Mouse (Mus musculus): ENCODE data around the gene Cubn. TPM values are rescaled to one million over a fixed set of nuclear protein-coding genes. Genes with fewer than 3 reads are reported as not detected.
A peak's percentile ranks its signal among the peaks of the same experiment; 100 is the strongest.

Gene Cubn
- polyA plus RNA-seq, 1 experiment from 2014 or later = 0.77 TPM

DNA sequence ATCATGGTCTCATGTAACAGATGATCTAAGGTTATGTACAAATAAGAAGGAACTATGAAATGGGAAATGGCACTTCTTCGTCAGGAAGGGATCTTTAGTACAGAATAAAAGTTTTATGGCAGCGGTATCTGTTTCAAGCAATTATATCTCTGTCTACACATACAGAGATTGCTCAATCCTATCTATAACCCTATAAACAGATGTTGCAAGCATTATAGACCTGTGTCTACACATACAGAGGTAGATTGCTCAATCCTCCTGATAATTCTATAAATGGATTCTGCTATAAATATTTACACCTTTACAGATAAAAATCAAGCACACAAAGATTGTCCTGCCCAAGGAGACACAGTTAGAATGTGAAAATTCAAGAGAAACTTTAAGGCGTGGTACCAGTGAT lies 21.5 kb downstream of the Cubn start:
- no peaks in the 10 kb centered on the region for H3K27me3 ChIP-seq (replicated peaks)
- H3K4me3 ChIP-seq = no peak overlapping the region
- H3K4me2 ChIP-seq = no peak overlapping the region
- 94% methylated on average over 3 of the region's 3 CpGs for WGBS
- H3K4me1 ChIP-seq = no peaks in the 10 kb centered on the region
- H3K9ac ChIP-seq = no peak overlapping the region
- no peak overlapping the region for H3K27ac ChIP-seq
- H3K9me3 ChIP-seq = no peaks in the 10 kb centered on the region
- no peak for ATAC-seq (replicated peaks)
- H3K36me3 ChIP-seq (replicated peaks) = no peaks in the 10 kb centered on the region

DNA sequence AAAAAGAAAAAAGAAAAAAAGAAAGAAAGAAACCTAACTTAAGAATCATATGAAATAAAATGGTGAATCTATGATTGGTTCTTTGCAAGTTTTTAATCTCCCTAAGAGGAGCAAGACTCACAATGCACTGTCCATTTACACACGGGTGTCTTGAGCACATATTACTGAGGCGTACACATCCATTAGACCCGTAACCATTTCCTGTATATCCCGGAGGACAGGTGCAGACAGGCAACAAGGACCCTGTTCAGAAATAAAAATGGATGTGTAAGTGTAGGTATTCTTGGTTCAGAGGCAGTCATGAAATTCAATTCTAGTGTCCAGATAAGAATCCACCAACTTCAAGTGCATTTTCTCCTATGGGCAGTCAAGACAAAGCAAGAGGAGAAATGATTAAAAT lies 22.0 kb downstream of the Cubn start:
- no peaks in the 10 kb centered on the region for H3K36me3 ChIP-seq (replicated peaks)
- no peak overlapping the region for H3K4me3 ChIP-seq
- no peak for ATAC-seq (replicated peaks)
- no peaks in the 10 kb centered on the region for H3K9me3 ChIP-seq
- no peak overlapping the region for H3K9ac ChIP-seq
- no peak overlapping the region for H3K4me2 ChIP-seq
- 89% methylated on average over 4 of the region's 4 CpGs for WGBS
- H3K27ac ChIP-seq = no peak overlapping the region
- no peaks in the 10 kb centered on the region for H3K4me1 ChIP-seq
- no peaks in the 10 kb centered on the region for H3K27me3 ChIP-seq (replicated peaks)

DNA sequence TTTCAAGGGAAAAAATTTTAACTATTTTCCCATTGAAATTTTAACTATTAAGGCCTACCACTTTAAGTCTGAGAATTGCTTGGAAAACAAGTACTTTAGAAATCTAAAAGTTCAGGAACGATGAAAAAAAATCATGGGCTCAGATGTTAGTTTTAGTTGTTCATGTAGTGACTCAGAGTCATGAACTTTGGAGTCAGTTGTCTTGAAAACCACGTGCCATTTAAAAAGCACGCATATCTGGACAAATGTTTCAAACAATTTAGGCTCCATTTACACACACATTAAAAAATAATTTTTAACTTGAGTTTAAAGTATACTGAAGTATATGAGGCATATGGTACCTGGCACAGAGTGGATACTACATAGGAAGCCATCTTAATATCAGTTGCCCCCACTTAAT lies 24.9 kb downstream of the Cubn start:
- Histone ChIP-seq H3K4me1 (no peaks in the 10 kb centered on the region), H3K36me3 (replicated peaks) (no peaks in the 10 kb centered on the region), H3K4me2 (no peak overlapping the region), H3K9me3 (no peaks in the 10 kb centered on the region), H3K9ac (no peak overlapping the region), H3K27ac (no peak overlapping the region), H3K27me3 (replicated peaks) (no peaks in the 10 kb centered on the region), H3K4me3 (no peak overlapping the region)
- ATAC-seq (replicated peaks) = no peak
- 92% methylated on average over 3 of the region's 3 CpGs for WGBS

DNA sequence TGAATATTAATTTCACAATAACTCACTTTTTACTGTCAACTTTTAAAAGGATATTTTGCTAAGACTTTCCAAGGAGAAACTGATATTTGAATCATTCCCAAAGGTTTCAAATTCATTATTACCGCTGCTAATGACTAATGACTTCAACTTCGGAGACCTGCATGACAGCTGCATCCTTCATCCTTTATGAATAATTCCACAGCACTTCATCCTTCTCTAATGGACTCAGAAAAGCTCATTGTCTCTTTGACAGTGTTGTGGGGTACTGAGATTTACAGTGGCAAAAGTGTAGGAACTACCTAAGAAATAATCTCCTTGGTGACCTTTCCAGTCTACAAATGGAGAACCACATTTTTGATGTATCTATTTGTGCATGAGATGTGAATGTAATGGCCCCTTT lies 33.5 kb downstream of the Cubn start:
- no peaks in the 10 kb centered on the region for H3K4me1 ChIP-seq
- no peak overlapping the region for H3K4me3 ChIP-seq
- H3K27ac ChIP-seq = no peak overlapping the region
- no peak overlapping the region for H3K4me2 ChIP-seq
- WGBS = 74% methylated on average over 2 of the region's 2 CpGs
- no peaks in the 10 kb centered on the region for H3K27me3 ChIP-seq (replicated peaks)
- ATAC-seq (replicated peaks) = no peak
- H3K9me3 ChIP-seq = no peaks in the 10 kb centered on the region
- H3K36me3 ChIP-seq (replicated peaks) = no peaks in the 10 kb centered on the region
- H3K9ac ChIP-seq = no peak overlapping the region

DNA sequence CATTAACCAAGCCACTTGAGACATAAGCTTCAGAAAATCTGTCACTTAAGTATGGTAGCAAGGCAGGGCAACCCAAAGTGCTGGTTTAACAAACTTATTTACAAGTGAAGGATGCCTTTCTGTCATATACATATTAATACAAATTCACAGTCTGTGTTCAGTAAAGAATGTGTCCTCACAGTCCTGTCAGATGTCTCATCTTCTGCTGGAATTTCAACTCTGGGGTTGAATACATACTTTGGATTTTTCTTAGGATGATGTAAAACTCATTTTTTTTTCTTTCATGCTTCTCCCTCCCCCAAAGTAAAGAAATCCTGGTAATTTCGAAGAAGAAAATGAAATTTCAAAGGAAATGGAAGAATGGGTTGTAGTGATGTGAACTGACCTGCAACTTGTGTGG lies 34.8 kb downstream of the Cubn start:
- Histone ChIP-seq H3K9me3 (no peaks in the 10 kb centered on the region), H3K4me1 (no peaks in the 10 kb centered on the region), H3K36me3 (replicated peaks) (no peaks in the 10 kb centered on the region), H3K4me3 (no peak overlapping the region), H3K4me2 (no peak overlapping the region), H3K27me3 (replicated peaks) (no peaks in the 10 kb centered on the region), H3K9ac (no peak overlapping the region), H3K27ac (no peak overlapping the region)
- 91% methylated on average over 1 of the region's 1 CpGs for WGBS
- no peak for ATAC-seq (replicated peaks)

DNA sequence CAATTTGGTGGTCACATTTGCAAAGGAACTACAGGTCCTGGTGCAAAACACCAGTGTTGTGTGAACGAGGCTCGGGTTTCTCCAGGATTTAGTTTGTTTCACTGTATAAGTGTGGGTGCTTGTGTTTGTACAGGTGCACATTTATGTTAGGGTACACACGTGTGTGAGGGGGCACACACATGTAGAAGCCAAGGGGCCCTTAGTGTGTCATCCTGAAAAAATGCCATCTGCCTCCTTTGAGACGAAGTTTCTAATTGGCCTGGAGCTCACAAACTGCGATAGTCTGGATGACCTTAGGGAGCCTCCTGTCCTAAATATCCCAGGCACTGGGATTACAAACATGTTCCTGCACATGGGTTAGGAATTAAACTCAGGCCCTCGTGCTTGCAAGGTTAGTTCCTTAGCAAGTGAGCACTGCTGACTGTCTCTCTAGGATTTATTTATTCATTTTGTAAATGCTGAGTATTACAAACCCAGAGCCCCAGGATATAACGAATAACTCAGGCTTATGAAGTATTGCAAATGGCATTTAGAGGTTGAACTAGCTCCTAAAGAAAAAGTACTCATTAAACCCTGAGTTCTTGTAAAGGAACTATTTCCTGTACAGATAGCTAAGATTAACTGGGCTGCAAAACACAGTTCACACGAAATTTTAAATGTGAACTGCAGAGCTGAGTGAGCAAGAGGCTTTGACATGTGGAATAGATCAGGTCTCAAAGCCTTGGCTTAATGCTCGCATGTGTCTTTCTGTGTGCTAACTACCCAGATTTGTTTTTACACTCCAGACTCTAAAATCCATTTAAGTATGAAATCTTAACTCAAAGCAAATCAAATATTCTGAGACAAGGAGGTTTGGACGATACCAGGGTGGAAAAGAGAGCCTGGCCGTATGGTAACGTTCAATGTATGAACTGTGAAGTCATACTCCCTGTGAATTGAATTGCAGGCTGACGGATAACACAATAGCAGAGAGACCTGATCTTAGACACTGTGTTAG lies 39.8 kb downstream of the Cubn start:
- ATAC-seq (replicated peaks) = no peak

DNA sequence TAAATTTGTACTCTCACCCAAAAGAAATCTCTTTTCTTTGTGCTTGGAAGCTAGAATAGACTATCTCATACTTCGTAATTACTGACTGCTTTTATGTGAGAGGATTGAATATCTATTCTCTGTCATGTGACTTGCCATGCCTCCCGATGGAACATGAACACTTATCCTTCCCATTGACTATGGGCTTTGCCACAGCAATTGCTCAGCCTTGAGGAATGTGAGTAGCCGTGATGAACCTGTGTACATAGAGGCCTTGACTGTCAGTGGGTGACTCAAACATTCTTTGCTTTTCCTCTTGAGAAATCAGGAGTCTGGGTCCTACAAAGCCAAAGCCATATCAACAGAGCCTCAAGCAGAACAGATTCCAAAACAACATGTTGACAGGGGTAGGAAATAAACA lies 40.7 kb downstream of the Cubn start:
- ATAC-seq (replicated peaks) = 0 out of 2 replicates have a peak, but pooled peaks have one; percentile 57
- WGBS = 50% methylated on average over 3 of the region's 3 CpGs

More for the DNA sequence above, 39.8 kb downstream of the Cubn start:
- Histone ChIP-seq H3K27me3 (replicated peaks) (no peaks in the 10 kb centered on the region), H3K36me3 (replicated peaks) (no peaks in the 10 kb centered on the region), H3K4me1 (no peaks in the 10 kb centered on the region), H3K9ac (no peak overlapping the region), H3K4me3 (no peak overlapping the region), H3K4me2 (no peak overlapping the region), H3K9me3 (no peaks in the 10 kb centered on the region), H3K27ac (no peak overlapping the region)
- WGBS = 53% methylated on average over 13 of the region's 13 CpGs

DNA sequence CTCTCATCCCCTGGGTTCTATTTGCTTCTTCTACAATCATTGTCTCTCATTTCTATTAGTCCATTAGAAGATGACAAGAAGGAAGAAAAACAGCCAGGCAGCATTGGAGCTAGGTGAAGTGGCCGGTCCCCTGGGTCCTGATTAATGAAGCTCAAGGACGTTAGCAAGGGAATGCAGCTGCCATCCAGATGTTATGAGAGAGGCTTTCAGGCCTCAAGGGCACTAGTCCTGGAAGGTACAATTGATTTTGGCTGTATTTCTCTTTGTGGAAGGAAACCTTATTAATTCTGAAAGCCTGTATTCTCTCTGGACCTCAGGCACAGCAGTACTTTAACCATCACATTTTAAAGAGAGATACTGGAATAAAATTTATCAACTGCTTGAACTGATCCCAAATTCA lies 41.1 kb downstream of the Cubn start:
- Histone ChIP-seq H3K27me3 (replicated peaks) (no peaks in the 10 kb centered on the region), H3K36me3 (replicated peaks) (no peaks in the 10 kb centered on the region), H3K4me1 (no peaks in the 10 kb centered on the region), H3K4me3 (no peak overlapping the region), H3K9me3 (no peaks in the 10 kb centered on the region), H3K9ac (no peak overlapping the region), H3K27ac (no peak overlapping the region), H3K4me2 (no peak overlapping the region)
- 52% methylated on average over 2 of the region's 2 CpGs for WGBS
- ATAC-seq (replicated peaks) = peak; percentile 29; the same call in 1 of the 2 replicates

More for the DNA sequence above, 40.7 kb downstream of the Cubn start:
- Histone ChIP-seq H3K27me3 (replicated peaks) (no peaks in the 10 kb centered on the region), H3K4me3 (no peak overlapping the region), H3K9ac (no peak overlapping the region), H3K9me3 (no peaks in the 10 kb centered on the region), H3K4me1 (no peaks in the 10 kb centered on the region), H3K27ac (no peak overlapping the region), H3K4me2 (no peak overlapping the region), H3K36me3 (replicated peaks) (no peaks in the 10 kb centered on the region)

DNA sequence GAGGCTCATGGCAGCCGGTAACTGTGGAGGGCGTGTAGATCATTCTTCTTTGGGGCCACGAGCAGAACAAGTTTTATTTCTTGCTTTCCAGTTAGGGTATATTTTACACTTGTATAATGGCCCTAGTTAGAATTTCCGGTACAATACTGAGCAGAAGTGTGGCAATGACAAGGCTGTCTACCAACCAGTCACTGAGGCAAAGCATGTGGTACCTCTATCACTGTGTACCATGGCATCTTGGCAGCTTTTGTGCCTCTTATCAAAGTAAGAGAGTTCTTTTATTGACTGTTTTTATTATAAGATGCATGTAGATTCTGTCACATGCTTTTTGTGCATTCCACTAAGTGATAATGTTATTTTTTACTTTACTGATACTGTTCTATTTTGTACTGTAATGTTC lies 46.5 kb downstream of the Cubn start:
- Histone ChIP-seq H3K9ac (no peak overlapping the region), H3K4me3 (no peak overlapping the region), H3K9me3 (no peaks in the 10 kb centered on the region), H3K4me2 (no peak overlapping the region), H3K27me3 (replicated peaks) (no peaks in the 10 kb centered on the region), H3K4me1 (no peaks in the 10 kb centered on the region), H3K36me3 (replicated peaks) (no peaks in the 10 kb centered on the region), H3K27ac (no peak overlapping the region)
- ATAC-seq (replicated peaks) = no peak
- 87% methylated on average over 4 of the region's 4 CpGs for WGBS

DNA sequence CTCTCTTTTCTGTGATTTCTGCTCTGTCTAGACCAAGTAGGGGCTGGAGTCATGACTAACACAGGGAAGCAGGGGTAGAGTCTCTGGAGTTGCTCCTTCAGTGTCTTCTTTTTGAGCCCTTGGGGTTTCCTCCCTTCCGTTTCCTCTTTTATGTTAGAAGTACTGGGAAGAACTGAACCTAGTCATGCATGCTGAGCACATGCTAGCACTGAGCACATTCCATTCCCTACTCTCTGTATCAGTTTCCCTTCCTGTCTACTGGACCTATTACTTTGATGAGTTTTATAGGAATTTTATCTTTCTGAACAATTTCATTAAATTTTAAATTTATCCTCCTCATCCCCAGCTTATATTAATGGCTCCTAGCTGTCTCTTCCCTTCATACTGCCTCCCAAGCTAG lies 52.6 kb downstream of the Cubn start:
- 45% methylated on average over 1 of the region's 1 CpGs for WGBS

DNA sequence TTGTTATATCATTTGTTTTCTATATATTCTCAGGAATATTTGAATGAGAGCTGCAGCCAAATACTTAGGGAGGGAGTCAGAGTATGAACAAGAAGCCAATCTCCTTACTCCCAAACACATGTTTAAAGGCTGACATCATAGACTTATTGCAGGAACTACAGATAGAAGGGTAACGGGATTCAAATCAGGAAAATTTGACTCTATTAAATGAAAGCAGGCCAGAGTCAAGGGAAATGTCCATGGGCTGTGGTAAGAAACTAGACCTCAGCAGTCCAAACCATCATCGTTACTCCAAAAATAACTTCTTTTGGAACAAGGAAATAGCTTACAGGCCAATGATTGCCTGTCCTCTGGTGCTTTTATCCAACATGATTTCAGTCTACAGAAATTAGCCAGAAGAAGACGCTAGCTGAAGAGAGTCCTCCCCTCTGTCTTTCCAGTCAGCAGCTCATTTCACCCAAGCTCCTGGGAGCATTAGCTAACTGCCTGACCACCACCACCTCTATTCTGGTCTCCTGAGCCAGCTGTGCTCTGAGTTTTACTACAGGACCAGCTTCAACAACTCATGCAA lies 53.3 kb downstream of the Cubn start:
- ATAC-seq (replicated peaks) = no peak
- no peak overlapping the region for H3K9ac ChIP-seq
- H3K27ac ChIP-seq = no peak overlapping the region
- H3K4me2 ChIP-seq = no peak overlapping the region
- no peak overlapping the region for H3K4me3 ChIP-seq
- H3K4me1 ChIP-seq = no peaks in the 10 kb centered on the region
- no peaks in the 10 kb centered on the region for H3K36me3 ChIP-seq (replicated peaks)
- no peaks in the 10 kb centered on the region for H3K27me3 ChIP-seq (replicated peaks)
- H3K9me3 ChIP-seq = no peaks in the 10 kb centered on the region
- WGBS = 92% methylated on average over 3 of the region's 3 CpGs

More for the DNA sequence above, 52.6 kb downstream of the Cubn start:
- no peak overlapping the region for H3K4me3 ChIP-seq
- no peak overlapping the region for H3K9ac ChIP-seq
- H3K36me3 ChIP-seq (replicated peaks) = no peaks in the 10 kb centered on the region
- no peak overlapping the region for H3K4me2 ChIP-seq
- H3K4me1 ChIP-seq = no peaks in the 10 kb centered on the region
- H3K27ac ChIP-seq = no peak overlapping the region
- H3K27me3 ChIP-seq (replicated peaks) = no peaks in the 10 kb centered on the region
- H3K9me3 ChIP-seq = no peaks in the 10 kb centered on the region
- no peak for ATAC-seq (replicated peaks)

DNA sequence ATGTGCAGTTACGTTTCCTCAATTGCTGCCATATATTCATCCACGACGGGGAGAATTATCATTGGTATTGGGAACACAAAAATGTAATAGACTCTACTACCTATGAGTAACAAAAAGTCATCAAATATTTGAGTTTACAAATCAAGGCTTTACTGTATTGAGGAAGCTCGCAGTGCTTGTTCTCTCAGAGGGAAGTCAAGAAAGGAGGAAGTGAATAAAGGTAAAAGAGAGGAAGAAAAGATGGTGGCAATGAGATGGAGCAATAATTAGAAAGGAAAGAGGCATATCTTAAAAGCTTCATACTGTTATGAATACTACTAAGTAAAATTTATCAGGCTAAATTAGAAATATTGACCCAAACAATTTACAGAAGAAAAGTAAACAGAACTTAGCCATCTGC lies 59.6 kb downstream of the Cubn start:
- no peak for ATAC-seq (replicated peaks)
- no peaks in the 10 kb centered on the region for H3K27me3 ChIP-seq (replicated peaks)
- H3K27ac ChIP-seq = no peak overlapping the region
- H3K4me1 ChIP-seq = no peaks in the 10 kb centered on the region
- no peak overlapping the region for H3K4me3 ChIP-seq
- no peaks in the 10 kb centered on the region for H3K9me3 ChIP-seq
- WGBS = 90% methylated on average over 4 of the region's 4 CpGs
- H3K36me3 ChIP-seq (replicated peaks) = no peaks in the 10 kb centered on the region
- no peak overlapping the region for H3K9ac ChIP-seq
- H3K4me2 ChIP-seq = no peak overlapping the region

All from midbrain, embryonic 15.5 days (tissue).